Mouse (Mus musculus): ENCODE measurements at regions not wholly inside any gene's neighbourhood (a gene's known extent, or its start where the extent isn't known, plus 50 kb on each side); places are given as distances from the start of the nearest gene placed in this dataset.

DNA sequence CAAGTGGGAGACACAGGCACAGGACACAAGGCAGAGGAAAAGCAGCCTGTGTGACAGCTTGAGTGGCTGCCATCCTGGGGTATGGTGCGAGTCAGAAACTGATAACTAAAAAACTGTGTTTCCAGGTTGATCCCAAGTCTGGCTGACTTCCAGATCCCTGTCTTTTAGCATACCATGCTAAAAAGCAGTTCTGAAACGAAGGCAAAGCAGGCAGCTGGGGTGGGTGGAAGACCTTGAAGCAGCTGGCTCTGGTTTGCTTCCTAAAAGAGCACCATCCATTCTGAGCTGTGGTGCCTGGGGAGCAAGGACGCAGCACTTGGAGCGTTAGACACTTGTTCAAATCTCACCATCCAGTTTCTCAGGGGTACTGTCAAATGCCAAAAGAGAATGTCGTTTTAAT, 192.5 kb upstream of the Dusp10 start:
- H3K36me3 ChIP-seq (ENCODE audit: control insufficient read depth, insufficient read depth, low read length) = no peaks in the 10 kb centered on the region
- H3K4me1 ChIP-seq (ENCODE audit: control insufficient read depth, insufficient read depth, low read length) = no peaks in the 10 kb centered on the region
- H3K4me2 ChIP-seq (ENCODE audit: low read length) = no peak overlapping the region
- H3K27me3 ChIP-seq (ENCODE audit: control insufficient read depth, insufficient read depth, low read length) = no peaks in the 10 kb centered on the region
- no peak overlapping the region for H3K27ac ChIP-seq (replicated peaks; ENCODE audit: low read depth, low read length)
- ATAC-seq (ENCODE audit: low FRiP score, low TSS enrichment) = no peak
- 58% methylated on average over 5 of the region's 5 CpGs for WGBS
- H3K9ac ChIP-seq (replicated peaks; ENCODE audit: low read length) = no peak overlapping the region
- H3K9me3 ChIP-seq (ENCODE audit: control insufficient read depth, low read length) = no peaks in the 10 kb centered on the region
- no peak for DNase-seq
- no peak overlapping the region for H3K4me3 ChIP-seq (replicated peaks; ENCODE audit: low read depth, low read length)

DNA sequence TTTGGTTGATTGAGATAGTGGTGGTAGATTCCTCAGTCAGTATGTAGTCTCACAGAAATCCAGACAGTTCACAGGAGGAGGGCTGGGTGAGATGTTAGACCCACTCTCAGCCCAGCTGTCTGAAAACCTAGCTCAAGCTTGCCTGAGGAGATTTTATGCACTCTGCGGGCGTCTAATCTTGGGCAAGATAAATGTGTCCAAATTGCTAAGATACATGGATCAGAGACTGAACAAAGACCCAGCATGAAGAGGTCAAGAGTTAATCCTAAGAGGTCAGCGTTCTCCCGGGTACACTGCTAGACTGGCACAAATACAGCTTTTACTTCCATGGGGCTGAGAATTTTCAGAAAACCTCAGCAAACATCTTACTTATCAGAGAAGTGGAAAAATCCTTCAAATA, 186.8 kb upstream of the Dusp10 start:
- Histone ChIP-seq H3K27me3 (ENCODE audit: control insufficient read depth, insufficient read depth, low read length) (no peaks in the 10 kb centered on the region), H3K9me3 (ENCODE audit: control insufficient read depth, low read length) (no peaks in the 10 kb centered on the region), H3K9ac (replicated peaks; ENCODE audit: low read length) (no peak overlapping the region), H3K27ac (replicated peaks; ENCODE audit: low read depth, low read length) (no peak overlapping the region), H3K4me3 (replicated peaks; ENCODE audit: low read depth, low read length) (no peak overlapping the region), H3K4me1 (ENCODE audit: control insufficient read depth, insufficient read depth, low read length) (no peaks in the 10 kb centered on the region), H3K36me3 (ENCODE audit: control insufficient read depth, insufficient read depth, low read length) (no peaks in the 10 kb centered on the region), H3K4me2 (ENCODE audit: low read length) (no peak overlapping the region)
- DNase-seq (peak; percentile 25), ATAC-seq (ENCODE audit: low FRiP score, low TSS enrichment) (no peak)
- 4% methylated on average over 4 of the region's 4 CpGs for WGBS

DNA sequence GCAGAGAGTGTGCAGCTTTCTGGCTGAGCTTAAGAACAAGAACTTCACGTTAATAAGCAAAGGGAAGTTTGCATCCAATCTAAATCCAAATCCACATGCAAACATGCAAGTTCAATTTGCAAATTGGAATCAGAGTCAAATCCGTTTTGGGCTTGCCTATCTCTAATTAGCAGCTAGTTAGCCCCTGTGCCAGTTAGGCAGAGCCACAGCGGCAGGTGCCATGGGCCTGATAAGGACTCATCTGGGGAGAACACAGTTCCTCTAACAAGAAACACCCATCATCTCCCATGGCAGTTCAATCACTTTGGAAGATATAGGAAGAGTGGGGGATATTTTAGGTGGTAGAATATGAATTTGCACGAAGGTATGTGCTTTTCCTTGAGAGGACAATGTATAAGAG, 168.0 kb upstream of the Dusp10 start:
- Histone ChIP-seq H3K36me3 (ENCODE audit: control insufficient read depth, insufficient read depth, low read length) (no peaks in the 10 kb centered on the region), H3K27ac (replicated peaks; ENCODE audit: low read depth, low read length) (no peak overlapping the region), H3K4me2 (ENCODE audit: low read length) (no peak overlapping the region), H3K9ac (replicated peaks; ENCODE audit: low read length) (no peak overlapping the region), H3K4me3 (replicated peaks; ENCODE audit: low read depth, low read length) (no peak overlapping the region), H3K9me3 (ENCODE audit: control insufficient read depth, low read length) (no peaks in the 10 kb centered on the region), H3K27me3 (ENCODE audit: control insufficient read depth, insufficient read depth, low read length) (no peaks in the 10 kb centered on the region), H3K4me1 (ENCODE audit: control insufficient read depth, insufficient read depth, low read length) (no peaks in the 10 kb centered on the region)
- ATAC-seq (ENCODE audit: low FRiP score, low TSS enrichment) = no peak
- no peak for DNase-seq
- WGBS = 72% methylated on average over 4 of the region's 4 CpGs

DNA sequence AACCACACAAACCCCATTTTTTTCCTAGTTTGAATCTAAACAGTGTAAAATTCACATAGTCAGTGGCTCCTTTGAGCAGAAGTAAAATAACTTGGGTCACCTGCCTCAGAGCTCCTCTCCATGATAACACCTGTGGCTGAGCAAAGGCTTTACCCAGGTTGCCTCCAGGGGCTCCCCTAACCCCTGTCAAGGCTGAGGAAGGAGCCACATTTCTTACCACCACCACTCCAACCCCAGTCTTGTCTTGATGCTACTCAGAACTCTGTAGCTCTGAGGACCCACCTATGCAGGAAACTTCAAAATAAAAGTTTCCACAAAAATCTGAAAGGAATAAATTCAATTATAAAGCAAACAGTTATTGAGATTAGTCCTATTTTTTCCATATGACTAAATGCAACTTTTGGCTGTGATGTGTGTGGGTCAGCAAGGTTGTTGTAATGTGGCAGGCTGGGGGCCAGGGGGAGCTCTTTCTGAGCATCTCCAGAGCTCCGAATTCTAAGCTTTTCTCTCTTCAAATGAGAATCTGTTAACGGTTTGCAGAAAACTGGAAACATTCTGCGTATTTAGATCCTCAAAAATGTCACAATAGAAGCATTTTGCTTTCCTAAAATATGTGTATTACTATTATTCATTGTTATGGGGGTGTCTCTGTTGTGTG, 159.0 kb upstream of the Dusp10 start:
- H3K9ac ChIP-seq (replicated peaks; ENCODE audit: low read length) = no peak overlapping the region
- WGBS = 81% methylated on average over 3 of the region's 3 CpGs
- no peaks in the 10 kb centered on the region for H3K36me3 ChIP-seq (ENCODE audit: control insufficient read depth, insufficient read depth, low read length)
- no peaks in the 10 kb centered on the region for H3K27me3 ChIP-seq (ENCODE audit: control insufficient read depth, insufficient read depth, low read length)
- no peak overlapping the region for H3K27ac ChIP-seq (replicated peaks; ENCODE audit: low read depth, low read length)
- H3K4me2 ChIP-seq (ENCODE audit: low read length) = no peak overlapping the region
- H3K9me3 ChIP-seq (ENCODE audit: control insufficient read depth, low read length) = no peaks in the 10 kb centered on the region
- H3K4me3 ChIP-seq (replicated peaks; ENCODE audit: low read depth, low read length) = no peak overlapping the region
- DNase-seq (peak; percentile 5), ATAC-seq (ENCODE audit: low FRiP score, low TSS enrichment) (no peak)
- H3K4me1 ChIP-seq (ENCODE audit: control insufficient read depth, insufficient read depth, low read length) = no peaks in the 10 kb centered on the region

DNA sequence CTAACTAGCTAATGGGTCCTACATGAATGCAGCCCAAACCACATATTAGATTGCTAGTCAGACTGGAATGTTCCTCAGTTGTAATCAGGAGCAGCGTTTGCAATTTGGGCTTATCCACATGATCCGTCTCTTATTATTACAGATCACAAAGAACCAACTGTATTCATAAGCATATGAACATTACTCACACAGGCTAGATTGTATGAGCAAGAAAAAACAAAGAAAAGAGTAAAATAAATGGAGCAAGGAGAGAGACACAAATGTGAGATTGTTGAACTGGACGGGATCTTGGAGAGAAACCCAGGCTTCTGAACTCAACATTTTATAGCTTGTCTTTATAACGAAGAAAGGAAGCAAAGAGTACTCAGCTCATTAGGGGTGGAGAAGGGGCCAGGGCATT, 148.0 kb upstream of the Dusp10 start:
- H3K4me2 ChIP-seq (ENCODE audit: low read length) = no peak overlapping the region
- WGBS = 92% methylated on average over 4 of the region's 4 CpGs
- H3K9ac ChIP-seq (replicated peaks; ENCODE audit: low read length) = no peak overlapping the region
- no peak overlapping the region for H3K4me3 ChIP-seq (replicated peaks; ENCODE audit: low read depth, low read length)
- ATAC-seq (ENCODE audit: low FRiP score, low TSS enrichment) (no peak), DNase-seq (no peak)
- H3K27ac ChIP-seq (replicated peaks; ENCODE audit: low read depth, low read length) = no peak overlapping the region
- no peaks in the 10 kb centered on the region for H3K9me3 ChIP-seq (ENCODE audit: control insufficient read depth, low read length)
- H3K4me1 ChIP-seq (ENCODE audit: control insufficient read depth, insufficient read depth, low read length) = no peaks in the 10 kb centered on the region
- H3K27me3 ChIP-seq (ENCODE audit: control insufficient read depth, insufficient read depth, low read length) = no peaks in the 10 kb centered on the region
- no peaks in the 10 kb centered on the region for H3K36me3 ChIP-seq (ENCODE audit: control insufficient read depth, insufficient read depth, low read length)

DNA sequence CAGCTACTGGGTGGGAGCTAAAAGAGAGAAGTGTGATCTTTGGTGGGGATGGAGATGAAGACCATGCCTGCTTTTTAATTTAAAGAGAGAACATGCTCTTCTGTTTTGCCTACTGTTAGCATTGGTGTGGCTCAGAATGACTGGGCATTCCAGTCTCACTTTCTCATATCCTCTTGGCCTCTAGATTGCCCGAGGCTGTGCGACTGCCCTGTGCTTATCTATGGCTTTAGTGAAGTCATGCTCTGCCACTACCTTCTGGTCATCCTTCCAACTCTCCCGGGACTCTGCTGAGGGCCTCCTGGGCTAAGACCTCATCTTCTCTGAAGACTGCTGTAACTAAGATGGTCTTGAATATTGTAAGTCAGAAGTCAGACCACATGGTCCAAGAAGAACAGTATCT, 147.5 kb upstream of the Dusp10 start:
- no peaks in the 10 kb centered on the region for H3K4me1 ChIP-seq (ENCODE audit: control insufficient read depth, insufficient read depth, low read length)
- DNase-seq (no peak), ATAC-seq (ENCODE audit: low FRiP score, low TSS enrichment) (no peak)
- no peaks in the 10 kb centered on the region for H3K9me3 ChIP-seq (ENCODE audit: control insufficient read depth, low read length)
- no peak overlapping the region for H3K9ac ChIP-seq (replicated peaks; ENCODE audit: low read length)
- no peak overlapping the region for H3K27ac ChIP-seq (replicated peaks; ENCODE audit: low read depth, low read length)
- no peaks in the 10 kb centered on the region for H3K27me3 ChIP-seq (ENCODE audit: control insufficient read depth, insufficient read depth, low read length)
- no peaks in the 10 kb centered on the region for H3K36me3 ChIP-seq (ENCODE audit: control insufficient read depth, insufficient read depth, low read length)
- 93% methylated on average over 3 of the region's 3 CpGs for WGBS
- H3K4me2 ChIP-seq (ENCODE audit: low read length) = no peak overlapping the region
- no peak overlapping the region for H3K4me3 ChIP-seq (replicated peaks; ENCODE audit: low read depth, low read length)

DNA sequence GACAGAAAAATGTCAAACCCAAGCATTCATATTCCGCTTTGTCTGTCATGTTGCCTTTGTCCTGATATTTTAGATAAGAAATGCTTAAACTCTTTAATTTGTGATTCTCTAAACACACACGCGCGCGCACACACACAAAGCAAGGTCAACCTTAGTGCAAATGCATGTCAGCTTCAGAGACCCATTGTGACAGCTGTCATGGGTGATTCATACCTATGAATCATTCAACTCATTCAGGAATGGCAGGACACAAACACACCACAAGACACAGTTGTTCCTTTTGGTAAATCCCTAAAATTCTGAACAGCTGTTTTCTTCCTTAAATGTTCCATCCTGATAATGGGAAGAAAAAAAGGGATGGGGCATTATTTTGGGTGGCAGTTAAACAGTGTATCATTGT, 144.1 kb upstream of the Dusp10 start:
- Histone ChIP-seq H3K27me3 (ENCODE audit: control insufficient read depth, insufficient read depth, low read length) (no peaks in the 10 kb centered on the region), H3K36me3 (ENCODE audit: control insufficient read depth, insufficient read depth, low read length) (no peaks in the 10 kb centered on the region), H3K9ac (replicated peaks; ENCODE audit: low read length) (no peak overlapping the region), H3K9me3 (ENCODE audit: control insufficient read depth, low read length) (no peaks in the 10 kb centered on the region), H3K27ac (replicated peaks; ENCODE audit: low read depth, low read length) (no peak overlapping the region), H3K4me2 (ENCODE audit: low read length) (no peak overlapping the region), H3K4me1 (ENCODE audit: control insufficient read depth, insufficient read depth, low read length) (no peaks in the 10 kb centered on the region), H3K4me3 (replicated peaks; ENCODE audit: low read depth, low read length) (no peak overlapping the region)
- WGBS = 95% methylated on average over 5 of the region's 5 CpGs
- DNase-seq (no peak), ATAC-seq (ENCODE audit: low FRiP score, low TSS enrichment) (no peak)

DNA sequence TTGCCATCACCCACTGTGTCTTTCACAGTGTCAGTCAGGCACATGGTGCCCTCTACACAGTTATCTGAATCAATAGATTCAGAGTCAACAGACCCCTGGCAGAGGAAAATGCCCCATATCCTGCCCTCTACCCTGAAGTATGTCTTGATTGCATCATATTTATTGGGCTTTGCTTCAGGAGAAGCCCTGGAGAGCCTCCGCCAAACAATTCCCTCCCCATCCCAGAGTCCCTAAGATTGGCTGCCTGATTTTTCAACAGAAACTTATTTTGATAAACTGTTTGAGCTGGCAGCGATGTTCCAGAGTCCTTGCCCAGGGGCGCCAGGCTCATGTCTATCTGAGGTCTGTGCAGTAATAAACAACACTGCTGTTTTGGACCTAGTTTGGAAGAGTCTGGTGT, 117.2 kb upstream of the Dusp10 start:
- WGBS = 93% methylated on average over 3 of the region's 3 CpGs
- ATAC-seq (ENCODE audit: low FRiP score, low TSS enrichment) = no peak

DNA sequence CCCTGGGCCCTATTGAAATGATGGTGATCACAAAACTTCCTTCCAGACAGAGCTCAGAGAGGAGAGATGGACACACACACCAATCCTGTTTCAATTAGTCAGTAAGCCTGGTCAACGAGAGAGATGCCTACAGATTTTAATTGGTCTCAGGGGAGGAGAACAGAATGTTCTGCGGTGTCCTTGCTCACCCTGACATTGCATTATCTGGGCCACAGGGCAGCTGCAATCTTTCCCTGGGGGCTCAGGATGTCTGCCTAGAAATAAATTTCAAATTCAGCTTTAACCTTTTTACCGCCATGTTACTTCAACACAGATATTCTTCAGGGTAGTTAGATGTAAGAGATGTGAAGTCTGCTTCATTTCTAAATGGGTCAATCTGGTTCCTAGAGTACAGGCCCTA, 115.0 kb upstream of the Dusp10 start:
- H3K27ac ChIP-seq (replicated peaks; ENCODE audit: low read depth, low read length) = no peak overlapping the region
- H3K4me1 ChIP-seq (ENCODE audit: control insufficient read depth, insufficient read depth, low read length) = no peaks in the 10 kb centered on the region
- no peaks in the 10 kb centered on the region for H3K36me3 ChIP-seq (ENCODE audit: control insufficient read depth, insufficient read depth, low read length)
- no peak overlapping the region for H3K9ac ChIP-seq (replicated peaks; ENCODE audit: low read length)
- WGBS = 58% methylated on average over 3 of the region's 3 CpGs
- no peak overlapping the region for H3K4me2 ChIP-seq (ENCODE audit: low read length)
- ATAC-seq (ENCODE audit: low FRiP score, low TSS enrichment) (no peak), DNase-seq (peak; percentile 9)
- no peak overlapping the region for H3K4me3 ChIP-seq (replicated peaks; ENCODE audit: low read depth, low read length)
- no peaks in the 10 kb centered on the region for H3K9me3 ChIP-seq (ENCODE audit: control insufficient read depth, low read length)
- H3K27me3 ChIP-seq (ENCODE audit: control insufficient read depth, insufficient read depth, low read length) = no peaks in the 10 kb centered on the region

More for the DNA sequence above, 117.2 kb upstream of the Dusp10 start:
- Histone ChIP-seq H3K27me3 (ENCODE audit: control insufficient read depth, insufficient read depth, low read length) (no peaks in the 10 kb centered on the region), H3K4me1 (ENCODE audit: control insufficient read depth, insufficient read depth, low read length) (no peaks in the 10 kb centered on the region), H3K4me3 (replicated peaks; ENCODE audit: low read depth, low read length) (no peak overlapping the region), H3K9ac (replicated peaks; ENCODE audit: low read length) (no peak overlapping the region), H3K27ac (replicated peaks; ENCODE audit: low read depth, low read length) (no peak overlapping the region), H3K4me2 (ENCODE audit: low read length) (no peak overlapping the region), H3K9me3 (ENCODE audit: control insufficient read depth, low read length) (no peaks in the 10 kb centered on the region), H3K36me3 (ENCODE audit: control insufficient read depth, insufficient read depth, low read length) (no peaks in the 10 kb centered on the region)
- DNase-seq = no peak

All from midbrain, embryonic 14.5 days (tissue).